In genomic region chr7:143044049-143044825, GRCm38 (mm10) we compare ENCODE assay signal across 2 mouse cellular contexts.
TF ChIP-seq lines count a peak whose summit lies in the region.

No protein-coding gene starts in this region.

TF ChIP-seq in CH12.LX, 34 proteins besides CTCF, POLR2A, EP300 and RAD21:
- no peak for TF ChIP-seq TBP (conservative IDR thresholded peaks at IDR 0.05; ENCODE audit: low read depth, low read length)
- TF ChIP-seq MAX (IDR thresholded peaks at IDR 0.05; ENCODE audit: low read length), result no peak
- TF ChIP-seq ETS1 (conservative IDR thresholded peaks at IDR 0.05; ENCODE audit: low read depth, low read length), result no peak
- TF ChIP-seq MAFK (IDR thresholded peaks at IDR 0.05; ENCODE audit: insufficient replicate concordance, low read length), result peak; percentile 91
- no peak for TF ChIP-seq HCFC1 (IDR thresholded peaks at IDR 0.05; ENCODE audit: low read depth, low read length)
TF ChIP-seq in CH12.LX: peak in this region for 1.

TF ChIP-seq in MEL, 35 proteins besides CTCF, POLR2A, EP300 and RAD21:
- TF ChIP-seq MAFK (IDR thresholded peaks at IDR 0.05; ENCODE audit: borderline replicate concordance, low read depth, low read length) (peak; percentile 91), ZNF384 (IDR thresholded peaks at IDR 0.05; ENCODE audit: low read depth, low read length) (no peak), POLR2AphosphoS5 (IDR thresholded peaks at IDR 0.05; ENCODE audit: borderline replicate concordance, low read depth, low read length) (no peak), UBTF (IDR thresholded peaks at IDR 0.05; ENCODE audit: borderline replicate concordance, insufficient read depth, low read depth, low read length) (no peak), JUND (IDR thresholded peaks at IDR 0.05; ENCODE audit: low read depth, low read length) (no peak)
